Mouse (Mus musculus) intestine, embryonic 14.5 days (tissue): ENCODE results near the gene Dnttip1. TPM values are rescaled to one million over a fixed set of nuclear protein-coding genes. Genes with fewer than 3 reads are reported as not detected.
"Not testable (repeated sequence)": the region's sequence is repeated elsewhere in the genome, so short reads cannot be mapped to it uniquely, and the experiment has no call there.

ENCODE experiments used
- ATAC-seq: fragments of 200-750 bp; cut with Nextera tagmentation; replicated peaks from 2 replicates; pipeline ENCODE4 v1.8.0; 2017; ENCODE audit warnings: low read depth, moderate number of reproducible peaks, moderate TSS enrichment, moderate library complexity; ENCODE audit not compliant: low FRiP score, low TSS enrichment
- DNase-seq: peaks from one replicate; pipeline ENCODE4 v3.0.0-alpha.2; 2018; ENCODE audit warnings: low spot score
- H3K27ac ChIP-seq: fragments of 300-500 bp; sonication (generic); 2 replicates; pipeline ENCODE4 v1.5.1; 2014; ENCODE audit warnings: low read depth, mild to moderate bottlenecking, control low read depth
- H3K27me3 ChIP-seq: fragments of 300-500 bp; sonication (generic); replicated peaks from 2 replicates; pipeline ENCODE4 v1.6.1; 2014; ENCODE audit warnings: low read length, control low read depth; ENCODE audit not compliant: control insufficient read depth, insufficient read depth
- H3K36me3 ChIP-seq: fragments of 300-500 bp; sonication (generic); 2 replicates; pipeline ENCODE4 v1.6.1; 2014; ENCODE audit warnings: low read length, control low read depth; ENCODE audit not compliant: control insufficient read depth, insufficient read depth
- H3K4me1 ChIP-seq: fragments of 300-500 bp; sonication (generic); replicated peaks from 2 replicates; pipeline ENCODE4 v1.6.1; 2014; ENCODE audit warnings: low read length, control low read depth, mixed read lengths; ENCODE audit not compliant: control insufficient read depth, insufficient read depth
- H3K4me2 ChIP-seq: fragments of 300-500 bp; sonication (generic); 2 replicates; pipeline ENCODE4 v1.6.1; 2014; ENCODE audit warnings: low read length
- H3K4me3 ChIP-seq: fragments of 300-500 bp; sonication (generic); 2 replicates; pipeline ENCODE4 v1.5.1; 2014; ENCODE audit warnings: low read depth, low read length, control low read depth, mixed read lengths
- H3K9ac ChIP-seq: fragments of 300-500 bp; sonication (generic); 2 replicates; pipeline ENCODE4 v1.6.1; 2014; ENCODE audit warnings: mild to moderate bottlenecking, low read length
- H3K9me3 ChIP-seq: fragments of 300-500 bp; sonication (generic); 2 replicates; pipeline ENCODE4 v1.6.1; 2016; ENCODE audit warnings: low read length, control low read depth; ENCODE audit not compliant: control insufficient read depth
- WGBS: fragments of 180-500 bp; shearing (Covaris S2); extraction: QIAGEN DNeasy Blood & Tissue Kit; methylation state at CpG from one replicate; pipeline ENCODE4 v1.1.7; 2014; 5-methylcytosine and 5-hydroxymethylcytosine counted together
- polyA plus RNA-seq: library from polyadenylated mRNA; unstranded; fragments of >200 nt; fragmentation: Nextera tagmentation; extraction: Ambion mirVana; gene quantifications from 2 replicates; pipeline ENCODE4 v1.2.1, GENCODE M21; 2014

Dnttip1 gene
- polyA plus RNA-seq, 1 experiment from 2014 or later: 67.0 TPM

- H3K4me2 ChIP-seq, H3K4me3 ChIP-seq, H3K4me1 ChIP-seq, ATAC-seq, DNase-seq, H3K9me3 ChIP-seq, H3K27me3 ChIP-seq, H3K27ac ChIP-seq, H3K9ac ChIP-seq, H3K36me3 ChIP-seq: not testable (repeated sequence)
- 87% methylated on average over 19 of the region's 23 CpGs for WGBS
These were observed 29.5 kb upstream of the Dnttip1 start for GRCm38 (mm10) chr2:164716194-164716786.

- Histone ChIP-seq H3K4me2 (no peak overlapping the region), H3K4me1 (no peaks in the 10 kb centered on the region), H3K36me3 (no peaks in the 10 kb centered on the region), H3K27me3 (no peaks in the 10 kb centered on the region), H3K9me3 (no peaks in the 10 kb centered on the region), H3K27ac (no peak overlapping the region), H3K4me3 (no peak overlapping the region), H3K9ac (no peak overlapping the region)
- ATAC-seq (no peak), DNase-seq (no peak)
- 72% methylated on average over 4 of the region's 4 CpGs for WGBS
These were observed 22.5 kb upstream of the Dnttip1 start for GRCm38 (mm10) chr2:164723276-164723675.

- DNase-seq: peak; percentile 84
- no peaks in the 10 kb centered on the region for H3K4me1 ChIP-seq
- peak; percentile 58; the same call in 1 of the 2 replicates for ATAC-seq
- no peak overlapping the region for H3K4me2 ChIP-seq
- no peaks in the 10 kb centered on the region for H3K9me3 ChIP-seq
- H3K27ac ChIP-seq: no peak overlapping the region
- no peak overlapping the region for H3K4me3 ChIP-seq
- H3K36me3 ChIP-seq: no peaks in the 10 kb centered on the region
- no peaks in the 10 kb centered on the region for H3K27me3 ChIP-seq
- 24% methylated on average over 6 of the region's 6 CpGs for WGBS
- H3K9ac ChIP-seq: no peak overlapping the region
These were observed 19.7 kb upstream of the Dnttip1 start for GRCm38 (mm10) chr2:164725895-164726619.

GRCm38 (mm10) chr2:164731719-164732118 lies 14.1 kb upstream of the Dnttip1 start:
- Histone ChIP-seq H3K27me3 (no peaks in the 10 kb centered on the region), H3K4me1 (peaks cover 10% of the 10 kb centered on the region)
- peak; percentile 60; the same call in 1 of the 2 replicates for ATAC-seq

GRCm38 (mm10) chr2:164733259-164733658 lies 12.5 kb upstream of the Dnttip1 start:
- ATAC-seq: no peak
- H3K36me3 ChIP-seq: no peaks in the 10 kb centered on the region
- H3K4me2 ChIP-seq: no peak overlapping the region
- WGBS: 45% methylated on average over 2 of the region's 2 CpGs
- H3K9ac ChIP-seq: no peak overlapping the region
- H3K27me3 ChIP-seq: no peaks in the 10 kb centered on the region
- no peak for DNase-seq
- peaks cover 10% of the 10 kb centered on the region for H3K4me1 ChIP-seq
- H3K27ac ChIP-seq: no peak overlapping the region
- H3K9me3 ChIP-seq: no peaks in the 10 kb centered on the region
- no peak overlapping the region for H3K4me3 ChIP-seq

More at GRCm38 (mm10) chr2:164731719-164732118, 14.1 kb upstream of the Dnttip1 start:
- Histone ChIP-seq H3K36me3 (no peaks in the 10 kb centered on the region), H3K4me2 (no peak overlapping the region), H3K4me3 (no peak overlapping the region), H3K27ac (no peak overlapping the region), H3K9ac (no peak overlapping the region), H3K9me3 (no peaks in the 10 kb centered on the region)
- 38% methylated on average over 5 of the region's 5 CpGs for WGBS
- DNase-seq: no peak

- Histone ChIP-seq H3K36me3 (no peaks in the 10 kb centered on the region), H3K9ac (no peak overlapping the region), H3K4me3 (no peak overlapping the region), H3K9me3 (no peaks in the 10 kb centered on the region), H3K27me3 (no peaks in the 10 kb centered on the region), H3K4me1 (peaks cover 10% of the 10 kb centered on the region), H3K27ac (peak overlapping the region; percentile 39; the same call in 1 of the 2 replicates), H3K4me2 (no peak overlapping the region)
- DNase-seq (no peak), ATAC-seq (no peak)
- 53% methylated on average over 5 of the region's 5 CpGs for WGBS
These were observed 10.9 kb upstream of the Dnttip1 start for GRCm38 (mm10) chr2:164734839-164735238.

GRCm38 (mm10) chr2:164735446-164735845 lies 10.3 kb upstream of the Dnttip1 start:
- Histone ChIP-seq H3K27me3 (no peaks in the 10 kb centered on the region), H3K4me1 (peaks cover 10% of the 10 kb centered on the region), H3K4me2 (no peak overlapping the region), H3K9ac (no peak overlapping the region), H3K4me3 (no peak overlapping the region), H3K9me3 (no peaks in the 10 kb centered on the region), H3K36me3 (no peaks in the 10 kb centered on the region), H3K27ac (peak overlapping the region; percentile 39)
- DNase-seq (no peak), ATAC-seq (no peak)
- 86% methylated on average over 5 of the region's 5 CpGs for WGBS

GRCm38 (mm10) chr2:164737377-164738090 lies 8.2 kb upstream of the Dnttip1 start:
- Histone ChIP-seq H3K4me1 (peaks cover 10% of the 10 kb centered on the region), H3K4me2 (no peak overlapping the region), H3K9ac (no peak overlapping the region), H3K36me3 (no peaks in the 10 kb centered on the region), H3K4me3 (no peak overlapping the region), H3K9me3 (no peaks in the 10 kb centered on the region), H3K27ac (peak overlapping the region; percentile 29; the same call in 1 of the 2 replicates), H3K27me3 (no peaks in the 10 kb centered on the region)
- ATAC-seq: peak; percentile 71
- 58% methylated on average over 3 of the region's 3 CpGs for WGBS
- DNase-seq: no peak
